Mouse (Mus musculus): ENCODE data around the gene Crk.

DNA sequence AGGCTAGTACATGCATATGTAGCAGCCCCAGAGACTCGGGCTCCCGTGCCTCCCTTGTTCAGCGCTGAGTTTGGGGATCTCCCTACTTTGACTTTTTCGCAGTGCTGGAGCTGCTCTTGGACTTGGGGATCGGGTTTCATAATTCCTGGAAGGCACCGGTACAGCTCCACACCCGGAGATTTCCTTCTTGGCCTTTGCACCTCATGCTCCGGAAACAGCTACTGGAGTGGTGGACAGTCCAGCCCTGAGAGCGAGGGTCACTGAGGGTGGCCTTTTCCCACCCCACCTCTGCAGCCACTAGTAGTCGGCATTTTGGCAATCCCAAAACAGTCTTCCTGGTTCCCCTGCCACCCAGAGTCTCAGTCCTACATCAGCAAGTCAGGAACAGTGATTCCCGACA, 43.7 kb upstream of the Crk start:
- TF ChIP-seq CTCF (IDR thresholded peaks at IDR 0.05; ENCODE audit: borderline replicate concordance, extremely low read depth, insufficient read depth, insufficient read length) (no peak), POLR2A (IDR thresholded peaks at IDR 0.05; ENCODE audit: borderline replicate concordance, extremely low read depth, insufficient read depth, insufficient read length, poor library complexity, severe bottlenecking) (no peak)

Measured in brain, embryonic 14.5 days (tissue).